In genomic region chr10:75919026-75919425, GRCm38 (mm10) we compare ENCODE assay signal across 15 mouse cellular contexts. TPM values are rescaled to one million over a fixed set of nuclear protein-coding genes. Genes with fewer than 3 reads are reported as not detected.
DNase-seq lines count a peak whose midpoint lies in the region; ATAC-seq and TF ChIP-seq lines count a peak whose summit lies in the region.
"Had no signal": no experiment of that assay in that cellular context is flagged by ENCODE, and none has a peak within 500 bp of the region (broad histone marks: within the 10 kb centered on the region; RNA-seq: fewer than 3 reads in every experiment).

No protein-coding gene starts in this region.

- H3K27ac ChIP-seq in embryonic facial prominence, embryonic 13.5 days, result no peak overlapping the region
- H3K27ac ChIP-seq in embryonic facial prominence, embryonic 10.5 days (replicated peaks), result no peak overlapping the region
- H3K27ac ChIP-seq in hindbrain, embryonic 15.5 days (replicated peaks), result no peak overlapping the region
- 0 out of 2 replicates have a peak overlapping the region, but pooled peaks have one; percentile 18 for H3K27ac ChIP-seq in neural tube, embryonic 13.5 days (replicated peaks)
- H3K27ac ChIP-seq in kidney, embryonic 15.5 days, result no peak overlapping the region
- H3K27ac ChIP-seq: liver, embryonic 14.5 days had no signal

- no peaks in the 10 kb centered on the region for H3K9me3 ChIP-seq in embryonic facial prominence, embryonic 13.5 days
- H3K9me3 ChIP-seq in embryonic facial prominence, embryonic 10.5 days, result no peaks in the 10 kb centered on the region
- H3K9me3 ChIP-seq in hindbrain, embryonic 15.5 days, result no peaks in the 10 kb centered on the region
- no peaks in the 10 kb centered on the region for H3K9me3 ChIP-seq in neural tube, embryonic 13.5 days
- no peaks in the 10 kb centered on the region for H3K9me3 ChIP-seq in kidney, embryonic 15.5 days (replicated peaks)
- H3K9me3 ChIP-seq: G1E had no signal

- 83% methylated on average over 5 of the region's 5 CpGs for whole genome bisulfite sequencing in embryonic facial prominence, embryonic 13.5 days
- WGBS in embryonic facial prominence, embryonic 10.5 days, result 89% methylated on average over 5 of the region's 5 CpGs
- 62% methylated on average over 5 of the region's 5 CpGs for WGBS in lung, adult 2 months
- WGBS in hindbrain, embryonic 15.5 days, result 80% methylated on average over 5 of the region's 5 CpGs
- 84% methylated on average over 5 of the region's 5 CpGs for WGBS in neural tube, embryonic 13.5 days
- WGBS in kidney, embryonic 15.5 days, result 80% methylated on average over 5 of the region's 5 CpGs

- H3K36me3 ChIP-seq in embryonic facial prominence, embryonic 13.5 days, result peaks cover 44% of the 10 kb centered on the region
- H3K36me3 ChIP-seq in embryonic facial prominence, embryonic 10.5 days (replicated peaks), result peaks cover 67% of the 10 kb centered on the region
- H3K36me3 ChIP-seq in hindbrain, embryonic 15.5 days, result peaks cover 18% of the 10 kb centered on the region
- peaks cover 32% of the 10 kb centered on the region for H3K36me3 ChIP-seq in neural tube, embryonic 13.5 days
- peaks cover 42% of the 10 kb centered on the region for H3K36me3 ChIP-seq in kidney, embryonic 15.5 days

- no peak for ATAC-seq in embryonic facial prominence, embryonic 13.5 days (ENCODE audit: insufficient number of reproducible peaks, insufficient read depth, low FRiP score, low TSS enrichment, low read depth)
- no peak for ATAC-seq in hindbrain, embryonic 15.5 days (ENCODE audit: low FRiP score, low read depth)
- ATAC-seq in neural tube, embryonic 13.5 days (ENCODE audit: low read depth), result no peak
- no peak for ATAC-seq in kidney, embryonic 15.5 days (replicated peaks; ENCODE audit: low FRiP score)
- ATAC-seq: CD4-positive, CD25-positive, alpha-beta regulatory T cell, adult 4 months had no signal

- H3K9ac ChIP-seq in embryonic facial prominence, embryonic 13.5 days, result no peak overlapping the region
- H3K9ac ChIP-seq in hindbrain, embryonic 15.5 days, result no peak overlapping the region
- H3K9ac ChIP-seq in neural tube, embryonic 13.5 days, result peak overlapping the region; percentile 38; the same call in 1 of the 2 replicates
- no peak overlapping the region for H3K9ac ChIP-seq in kidney, embryonic 15.5 days
- H3K9ac ChIP-seq: liver, embryonic 14.5 days had no signal

- TF ChIP-seq POLR2A in lung, adult 2 months (IDR thresholded peaks at IDR 0.05; ENCODE audit: borderline replicate concordance, extremely low read depth, low read depth, low read length), result no peak

- no peaks in the 10 kb centered on the region for H3K27me3 ChIP-seq in embryonic facial prominence, embryonic 13.5 days
- no peaks in the 10 kb centered on the region for H3K27me3 ChIP-seq in embryonic facial prominence, embryonic 10.5 days (replicated peaks; ENCODE audit: low read depth, poor library complexity, severe bottlenecking)
- no peaks in the 10 kb centered on the region for H3K27me3 ChIP-seq in hindbrain, embryonic 15.5 days
- no peaks in the 10 kb centered on the region for H3K27me3 ChIP-seq in neural tube, embryonic 13.5 days
- no peaks in the 10 kb centered on the region for H3K27me3 ChIP-seq in kidney, embryonic 15.5 days

- no peak for TF ChIP-seq CTCF in lung, adult 2 months (IDR thresholded peaks at IDR 0.05; ENCODE audit: insufficient read depth, low read length)

- no peak overlapping the region for H3K4me2 ChIP-seq in embryonic facial prominence, embryonic 13.5 days
- peak overlapping the region; percentile 7; the same call in 1 of the 2 replicates for H3K4me2 ChIP-seq in hindbrain, embryonic 15.5 days
- peak overlapping the region; percentile 89 for H3K4me2 ChIP-seq in neural tube, embryonic 13.5 days
- H3K4me2 ChIP-seq in kidney, embryonic 15.5 days, result no peak overlapping the region

- H3K4me1 ChIP-seq in embryonic facial prominence, embryonic 13.5 days, result peaks cover 70% of the 10 kb centered on the region
- H3K4me1 ChIP-seq in embryonic facial prominence, embryonic 10.5 days, result peaks cover 47% of the 10 kb centered on the region
- peaks cover 15% of the 10 kb centered on the region for H3K4me1 ChIP-seq in lung, adult 2 months (ENCODE audit: control insufficient read depth, insufficient read depth, low read length)
- H3K4me1 ChIP-seq in hindbrain, embryonic 15.5 days (replicated peaks), result peaks cover 44% of the 10 kb centered on the region
- H3K4me1 ChIP-seq in neural tube, embryonic 13.5 days (replicated peaks), result peaks cover 56% of the 10 kb centered on the region
- H3K4me1 ChIP-seq in kidney, embryonic 15.5 days, result peaks cover 31% of the 10 kb centered on the region

- no peak for DNase-seq in embryonic facial prominence, embryonic 10.5 days (ENCODE audit: low spot score)
- DNase-seq in lung, adult 18-20 months, result peak; percentile 65 to 70
- no peak for DNase-seq in lung, adult 2 months
- DNase-seq in urinary bladder, postnatal 25 days (ENCODE audit: low spot score), result no peak
- DNase-seq: cerebellum, adult 9-11 months; gastrocnemius, postnatal 25 days; kidney, adult 18-20 months; kidney, postnatal 14 days had no signal

- H3K4me3 ChIP-seq in embryonic facial prominence, embryonic 13.5 days, result 0 out of 2 replicates have a peak overlapping the region, but pooled peaks have one; percentile 3
- no peak overlapping the region for H3K4me3 ChIP-seq in embryonic facial prominence, embryonic 10.5 days
- no peak overlapping the region for H3K4me3 ChIP-seq in lung, adult 2 months (replicated peaks; ENCODE audit: extremely low read depth, low read depth, low read length)
- H3K4me3 ChIP-seq in hindbrain, embryonic 15.5 days, result no peak overlapping the region
- no peak overlapping the region; the same call in 1 of the 2 replicates for H3K4me3 ChIP-seq in neural tube, embryonic 13.5 days
- H3K4me3 ChIP-seq in kidney, embryonic 15.5 days (replicated peaks), result no peak overlapping the region

RNA-seq across cellular contexts. Expression of gene Smarcb1, which starts 2.4 kb away (rescaled TPM):
- 229 and 250 TPM in 2 replicates for polyA plus RNA-seq in embryonic facial prominence, embryonic 13.5 days (2015; fragmentation: Nextera tagmentation; extraction: Ambion mirVana)
- polyA plus RNA-seq in embryonic facial prominence, embryonic 10.5 days (2016; fragmentation: Nextera tagmentation; extraction: Ambion mirVana), result 284 and 291 TPM in 2 replicates
- polyA plus RNA-seq in lung, adult 2 months (2012; rRNA removed), result 41.2 and 53.1 TPM in 2 replicates
- 251 and 263 TPM in 2 replicates for polyA plus RNA-seq in hindbrain, embryonic 15.5 days (2015; fragmentation: Nextera tagmentation; extraction: Ambion mirVana)
- polyA plus RNA-seq in neural tube, embryonic 13.5 days (2015; fragmentation: Nextera tagmentation; extraction: Ambion mirVana), result 279 and 287 TPM in 2 replicates
- polyA plus RNA-seq in kidney, embryonic 15.5 days (2015; fragmentation: Nextera tagmentation; extraction: Ambion mirVana), result 219 and 239 TPM in 2 replicates

RNA-seq across cellular contexts. Expression of gene Chchd10, which starts 13.9 kb away (rescaled TPM):
- 9.4 and 9.5 TPM in 2 replicates for polyA plus RNA-seq in embryonic facial prominence, embryonic 13.5 days (2015; fragmentation: Nextera tagmentation; extraction: Ambion mirVana)
- 8.4 and 9.6 TPM in 2 replicates for polyA plus RNA-seq in embryonic facial prominence, embryonic 10.5 days (2016; fragmentation: Nextera tagmentation; extraction: Ambion mirVana)
- polyA plus RNA-seq in lung, adult 2 months (2012; rRNA removed), result 415 and 628 TPM in 2 replicates
- 139 and 143 TPM in 2 replicates for polyA plus RNA-seq in hindbrain, embryonic 15.5 days (2015; fragmentation: Nextera tagmentation; extraction: Ambion mirVana)
- polyA plus RNA-seq in neural tube, embryonic 13.5 days (2015; fragmentation: Nextera tagmentation; extraction: Ambion mirVana), result 46.4 and 54.4 TPM in 2 replicates
- polyA plus RNA-seq in kidney, embryonic 15.5 days (2015; fragmentation: Nextera tagmentation; extraction: Ambion mirVana), result 140 and 148 TPM in 2 replicates

RNA-seq across cellular contexts. Expression of gene Mmp11, which starts 17.3 kb away (rescaled TPM):
- 123 and 136 TPM in 2 replicates for polyA plus RNA-seq in embryonic facial prominence, embryonic 13.5 days (2015; fragmentation: Nextera tagmentation; extraction: Ambion mirVana)
- polyA plus RNA-seq in embryonic facial prominence, embryonic 10.5 days (2016; fragmentation: Nextera tagmentation; extraction: Ambion mirVana), result 36.7 and 46.4 TPM in 2 replicates
- 83.9 and 89.2 TPM in 2 replicates for polyA plus RNA-seq in lung, adult 2 months (2012; rRNA removed)
- polyA plus RNA-seq in hindbrain, embryonic 15.5 days (2015; fragmentation: Nextera tagmentation; extraction: Ambion mirVana), result 18.2 and 18.4 TPM in 2 replicates
- polyA plus RNA-seq in neural tube, embryonic 13.5 days (2015; fragmentation: Nextera tagmentation; extraction: Ambion mirVana), result 39.0 and 40.4 TPM in 2 replicates
- 48.2 and 57.3 TPM in 2 replicates for polyA plus RNA-seq in kidney, embryonic 15.5 days (2015; fragmentation: Nextera tagmentation; extraction: Ambion mirVana)
- polyA plus RNA-seq: G1E had no signal

RNA-seq across cellular contexts. Expression of gene Gm867, which starts 21.4 kb away (rescaled TPM):
- polyA plus RNA-seq in embryonic facial prominence, embryonic 13.5 days (2015; fragmentation: Nextera tagmentation; extraction: Ambion mirVana), result 0.61 TPM in 1 of 2 replicates, not detected in the other
- polyA plus RNA-seq in embryonic facial prominence, embryonic 10.5 days (2016; fragmentation: Nextera tagmentation; extraction: Ambion mirVana), result 0.29 and 0.56 TPM in 2 replicates
- 12.6 and 15.8 TPM in 2 replicates for polyA plus RNA-seq in lung, adult 2 months (2012; rRNA removed)
- polyA plus RNA-seq in hindbrain, embryonic 15.5 days (2015; fragmentation: Nextera tagmentation; extraction: Ambion mirVana), result 1.1 and 1.6 TPM in 2 replicates
- polyA plus RNA-seq in neural tube, embryonic 13.5 days (2015; fragmentation: Nextera tagmentation; extraction: Ambion mirVana), result 1.4 and 3.0 TPM in 2 replicates
- polyA plus RNA-seq in kidney, embryonic 15.5 days (2015; fragmentation: Nextera tagmentation; extraction: Ambion mirVana), result 0.30 and 1.0 TPM in 2 replicates
- polyA plus RNA-seq: G1E had no signal

RNA-seq across cellular contexts. Expression of gene Vpreb3, which starts 23.8 kb away (rescaled TPM):
- 0.37 and 1.1 TPM in 2 replicates for polyA plus RNA-seq in embryonic facial prominence, embryonic 13.5 days (2015; fragmentation: Nextera tagmentation; extraction: Ambion mirVana)
- 0.42 and 1.1 TPM in 2 replicates for polyA plus RNA-seq in embryonic facial prominence, embryonic 10.5 days (2016; fragmentation: Nextera tagmentation; extraction: Ambion mirVana)
- polyA plus RNA-seq in lung, adult 2 months (2012; rRNA removed), result 57.1 and 72.3 TPM in 2 replicates
- polyA plus RNA-seq in hindbrain, embryonic 15.5 days (2015; fragmentation: Nextera tagmentation; extraction: Ambion mirVana), result 0.35 and 1.2 TPM in 2 replicates
- polyA plus RNA-seq in neural tube, embryonic 13.5 days (2015; fragmentation: Nextera tagmentation; extraction: Ambion mirVana), result 1.2 TPM in 2 replicates
- 0.57 and 1.2 TPM in 2 replicates for polyA plus RNA-seq in kidney, embryonic 15.5 days (2015; fragmentation: Nextera tagmentation; extraction: Ambion mirVana)
- polyA plus RNA-seq: G1E had no signal

Comparison
In these comparisons a context has a peak if more than half of its experiments do, and no peak if none do; other contexts are left out.
1. DNase-seq: peak in lung, adult 18-20 months (2 of 2); none in embryonic facial prominence, embryonic 10.5 days (single experiment), lung, adult 2 months (single experiment) and urinary bladder, postnatal 25 days (single experiment).
2. H3K4me2 ChIP-seq: peak in hindbrain, embryonic 15.5 days (single experiment) and neural tube, embryonic 13.5 days (single experiment); none in embryonic facial prominence, embryonic 13.5 days (single experiment) and kidney, embryonic 15.5 days (single experiment).